Mouse (Mus musculus) E14TG2a.4 (cell line): ENCODE measurements around the gene Bphl.

ENCODE experiments used
- CTCF ChIP-seq: conservative IDR thresholded peaks from 2 replicates; pipeline ENCODE4 v1.5.1; 2014; ENCODE audit warnings: low read length
- NANOG ChIP-seq: IDR thresholded peaks from 2 replicates; pipeline ENCODE4 v1.6.1; 2014; ENCODE audit warnings: borderline replicate concordance, low read length, mixed read lengths
- POU5F1 ChIP-seq: IDR thresholded peaks from 2 replicates; pipeline ENCODE4 v1.6.1; 2014; ENCODE audit warnings: low read length, borderline replicate concordance

DNA sequence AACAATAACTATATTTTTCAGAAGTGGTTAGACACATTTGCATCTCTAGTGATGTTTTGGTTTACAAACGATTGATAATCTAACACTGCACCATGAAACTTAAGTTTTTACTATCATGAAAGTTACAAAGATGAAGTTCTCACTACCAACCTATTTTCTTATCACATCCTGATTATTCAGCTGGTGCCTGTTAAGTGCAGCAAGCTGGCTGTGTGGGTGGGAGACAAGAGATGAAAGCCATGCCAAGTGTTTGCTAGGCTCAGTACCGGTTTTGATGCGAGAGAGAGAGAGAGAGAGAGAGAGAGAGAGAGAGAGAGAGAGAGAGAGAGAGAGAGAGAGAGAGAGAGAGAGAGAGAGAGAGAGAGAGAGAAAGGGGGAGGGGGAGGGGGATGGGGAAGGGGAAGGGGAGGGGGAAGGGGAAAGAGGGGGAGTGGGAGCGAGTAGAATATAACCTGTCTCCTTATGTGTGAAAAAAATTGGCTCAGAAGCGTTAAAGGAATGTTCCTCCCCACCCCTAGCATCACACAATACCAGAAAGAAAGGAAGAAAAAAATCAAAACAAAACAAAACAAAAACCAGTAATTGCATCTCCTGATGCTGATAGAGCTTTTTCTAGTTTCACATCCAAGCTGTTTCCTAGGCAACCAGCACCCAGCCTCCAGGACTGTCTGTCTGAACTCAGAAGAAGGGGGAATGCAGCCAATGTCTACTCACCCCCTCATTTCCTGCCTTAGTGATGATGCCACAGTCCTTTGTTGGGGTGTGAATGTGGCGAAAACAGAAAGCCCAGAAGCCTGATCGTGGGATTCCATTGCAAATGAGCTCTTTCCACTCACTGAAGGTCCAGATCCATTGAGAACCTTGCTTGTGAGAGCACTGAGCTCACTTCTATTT, 58.4 kb downstream of the Bphl start:
- TF ChIP-seq CTCF = no peak
- TF ChIP-seq NANOG = no peak
- TF ChIP-seq POU5F1 = no peak
